Mouse (Mus musculus) kidney, embryonic 16.5 days (tissue): ENCODE data around the gene Hnrnpu. TPM values are rescaled to one million over a fixed set of nuclear protein-coding genes. Genes with fewer than 3 reads are reported as not detected.
"Not testable (repeated sequence)": the region's sequence is repeated elsewhere in the genome, so short reads cannot be mapped to it uniquely, and the experiment has no call there.

Experiments used
- ATAC-seq: fragments of 200-750 bp; cut with Nextera tagmentation; 2 replicates; pipeline ENCODE4 v1.8.0; 2017; ENCODE audit warnings: moderate TSS enrichment; ENCODE audit not compliant: low FRiP score, low TSS enrichment
- H3K27ac ChIP-seq: fragments of 300-500 bp; sonication (generic); 2 replicates; pipeline ENCODE4 v1.5.1; 2014; ENCODE audit warnings: low read length
- H3K27me3 ChIP-seq: fragments of 300-500 bp; sonication (generic); 2 replicates; pipeline ENCODE4 v1.6.1; 2014; ENCODE audit warnings: low read length, control low read depth, mixed read lengths; ENCODE audit not compliant: insufficient read depth
- H3K36me3 ChIP-seq: fragments of 300-500 bp; sonication (generic); 2 replicates; pipeline ENCODE4 v1.6.1; 2014; ENCODE audit warnings: low read length, control low read depth, mixed read lengths; ENCODE audit not compliant: insufficient read depth
- H3K4me1 ChIP-seq: fragments of 300-500 bp; sonication (generic); 2 replicates; pipeline ENCODE4 v1.6.1; 2014; ENCODE audit warnings: low read length, control low read depth, mixed read lengths; ENCODE audit not compliant: insufficient read depth
- H3K4me2 ChIP-seq: fragments of 300-500 bp; sonication (generic); replicated peaks from 2 replicates; pipeline ENCODE4 v1.6.1; 2014; ENCODE audit warnings: low read depth, low read length
- H3K4me3 ChIP-seq: fragments of 300-500 bp; sonication (generic); 2 replicates; pipeline ENCODE4 v1.5.1; 2014; ENCODE audit warnings: mild to moderate bottlenecking, low read length
- H3K9ac ChIP-seq: fragments of 300-500 bp; sonication (generic); replicated peaks from 2 replicates; pipeline ENCODE4 v1.6.1; 2014; ENCODE audit warnings: low read length
- H3K9me3 ChIP-seq: fragments of 300-500 bp; sonication (generic); 2 replicates; pipeline ENCODE4 v1.6.1; 2016; ENCODE audit warnings: low read length, control low read depth
- WGBS: fragments of 180-500 bp; shearing (Covaris S2); extraction: QIAGEN DNeasy Blood & Tissue Kit; methylation state at CpG from one replicate; pipeline ENCODE4 v1.1.7; 2014; 5-methylcytosine and 5-hydroxymethylcytosine counted together
- polyA plus RNA-seq: library from polyadenylated mRNA; unstranded; fragments of >200 nt; fragmentation: Nextera tagmentation; extraction: Ambion mirVana; gene quantifications from 2 replicates; pipeline ENCODE4 v1.2.1, GENCODE M21; 2015

The Hnrnpu gene
- polyA plus RNA-seq, 1 experiment from 2014 or later, result 259 TPM

- no peak for ATAC-seq
- no peaks in the 10 kb centered on the region for H3K9me3 ChIP-seq
- H3K4me1 ChIP-seq, result peaks cover 17% of the 10 kb centered on the region
- peak overlapping the region; percentile 77; the same call in 1 of the 2 replicates for H3K4me2 ChIP-seq
- no peak overlapping the region for H3K4me3 ChIP-seq
- no peaks in the 10 kb centered on the region for H3K27me3 ChIP-seq
- peak overlapping the region; percentile 80; the same call in 1 of the 2 replicates for H3K27ac ChIP-seq
- 42% methylated on average over 6 of the region's 6 CpGs for WGBS
- no peaks in the 10 kb centered on the region for H3K36me3 ChIP-seq
- no peak overlapping the region for H3K9ac ChIP-seq
Measured at GRCm38 (mm10) chr1:178368121-178368520, 30.5 kb upstream of the Hnrnpu start.

GRCm38 (mm10) chr1:178365171-178365570 is 27.6 kb upstream of the Hnrnpu start:
- Histone ChIP-seq H3K4me3 (no peak overlapping the region), H3K9ac (no peak overlapping the region), H3K4me2 (no peak overlapping the region), H3K27ac (no peak overlapping the region), H3K9me3 (no peaks in the 10 kb centered on the region), H3K4me1 (peaks cover 17% of the 10 kb centered on the region), H3K36me3 (no peaks in the 10 kb centered on the region), H3K27me3 (no peaks in the 10 kb centered on the region)
- no peak for ATAC-seq
- 84% methylated on average over 6 of the region's 6 CpGs for WGBS

- no peaks in the 10 kb centered on the region for H3K36me3 ChIP-seq
- WGBS, result 86% methylated on average over 2 of the region's 2 CpGs
- no peak overlapping the region for H3K27ac ChIP-seq
- H3K4me1 ChIP-seq, result no peaks in the 10 kb centered on the region
- no peaks in the 10 kb centered on the region for H3K27me3 ChIP-seq
- H3K4me2 ChIP-seq, result no peak overlapping the region
- no peak overlapping the region for H3K9ac ChIP-seq
- ATAC-seq, result no peak
- no peak overlapping the region for H3K4me3 ChIP-seq
- H3K9me3 ChIP-seq, result no peaks in the 10 kb centered on the region
Measured at GRCm38 (mm10) chr1:178360702-178361101, 23.1 kb upstream of the Hnrnpu start.

GRCm38 (mm10) chr1:178360264-178360663 is 22.7 kb upstream of the Hnrnpu start:
- Histone ChIP-seq H3K27ac (no peak overlapping the region), H3K9me3 (no peaks in the 10 kb centered on the region), H3K27me3 (no peaks in the 10 kb centered on the region), H3K36me3 (no peaks in the 10 kb centered on the region), H3K4me1 (no peaks in the 10 kb centered on the region), H3K9ac (no peak overlapping the region), H3K4me2 (no peak overlapping the region), H3K4me3 (no peak overlapping the region)
- no peak for ATAC-seq
- 74% methylated on average over 11 of the region's 11 CpGs for WGBS

- H3K27ac ChIP-seq, result no peak overlapping the region
- 55% methylated on average over 12 of the region's 12 CpGs for WGBS
Measured at GRCm38 (mm10) chr1:178357776-178358710, 20.4 kb upstream of the Hnrnpu start.

GRCm38 (mm10) chr1:178354576-178354975 is 17.0 kb upstream of the Hnrnpu start:
- H3K36me3 ChIP-seq, result no peaks in the 10 kb centered on the region
- no peaks in the 10 kb centered on the region for H3K4me1 ChIP-seq
- no peaks in the 10 kb centered on the region for H3K27me3 ChIP-seq
- H3K27ac ChIP-seq, result no peak overlapping the region
- H3K4me2 ChIP-seq, result no peak overlapping the region
- H3K4me3 ChIP-seq, result no peak overlapping the region
- no peaks in the 10 kb centered on the region for H3K9me3 ChIP-seq
- WGBS, result 68% methylated on average over 3 of the region's 3 CpGs
- ATAC-seq, result no peak
- no peak overlapping the region for H3K9ac ChIP-seq

More at GRCm38 (mm10) chr1:178357776-178358710, 20.4 kb upstream of the Hnrnpu start:
- Histone ChIP-seq H3K4me3 (no peak overlapping the region), H3K4me1 (no peaks in the 10 kb centered on the region), H3K36me3 (no peaks in the 10 kb centered on the region), H3K4me2 (no peak overlapping the region), H3K9ac (no peak overlapping the region), H3K27me3 (no peaks in the 10 kb centered on the region), H3K9me3 (no peaks in the 10 kb centered on the region)
- ATAC-seq, result no peak; the same call in 1 of the 2 replicates

- ATAC-seq, result no peak
Measured at GRCm38 (mm10) chr1:178351643-178352042, 14.0 kb upstream of the Hnrnpu start.

GRCm38 (mm10) chr1:178350792-178351191 is 13.2 kb upstream of the Hnrnpu start:
- ATAC-seq, result no peak
- 92% methylated on average over 2 of the region's 2 CpGs for WGBS

More at GRCm38 (mm10) chr1:178351643-178352042, 14.0 kb upstream of the Hnrnpu start:
- no peaks in the 10 kb centered on the region for H3K4me1 ChIP-seq
- H3K27ac ChIP-seq, result no peak overlapping the region
- no peak overlapping the region for H3K9ac ChIP-seq
- no peaks in the 10 kb centered on the region for H3K9me3 ChIP-seq
- H3K27me3 ChIP-seq, result no peaks in the 10 kb centered on the region
- no peak overlapping the region for H3K4me3 ChIP-seq
- H3K4me2 ChIP-seq, result no peak overlapping the region
- H3K36me3 ChIP-seq, result no peaks in the 10 kb centered on the region

GRCm38 (mm10) chr1:178344071-178344805 is 6.6 kb upstream of the Hnrnpu start:
- not testable (repeated sequence) for H3K27ac ChIP-seq, H3K4me2 ChIP-seq, H3K36me3 ChIP-seq, H3K4me1 ChIP-seq, ATAC-seq, H3K4me3 ChIP-seq, H3K27me3 ChIP-seq, H3K9me3 ChIP-seq, H3K9ac ChIP-seq
- 83% methylated on average over 10 of the region's 10 CpGs for WGBS

More at GRCm38 (mm10) chr1:178350792-178351191, 13.2 kb upstream of the Hnrnpu start:
- Histone ChIP-seq H3K4me3 (no peak overlapping the region), H3K27me3 (no peaks in the 10 kb centered on the region), H3K9me3 (no peaks in the 10 kb centered on the region), H3K27ac (no peak overlapping the region), H3K4me1 (no peaks in the 10 kb centered on the region), H3K4me2 (no peak overlapping the region), H3K9ac (no peak overlapping the region), H3K36me3 (no peaks in the 10 kb centered on the region)
